Mouse (Mus musculus) spleen, adult 18-20 months (tissue): Measurements from ENCODE around the gene Phactr1.

ENCODE experiments used
- DNase-seq, 2 experiments: peaks; one replicate each; pipeline ENCODE4 v3.0.0; 2022; ENCODE audit warnings: mixed read lengths in 2 of 2

Phactr1 gene

GRCm38 (mm10) chr13:42985806-42986205 lies 305.4 kb downstream of the Phactr1 start:
- DNase-seq = no peak

- no peak for DNase-seq
These were observed 307.6 kb downstream of the Phactr1 start for GRCm38 (mm10) chr13:42987931-42988579.

GRCm38 (mm10) chr13:42989481-42989880 lies 309.1 kb downstream of the Phactr1 start:
- no peak for DNase-seq

- no peak for DNase-seq
These were observed 309.6 kb downstream of the Phactr1 start for GRCm38 (mm10) chr13:42990051-42990450.

GRCm38 (mm10) chr13:42990493-42991111 lies 310.2 kb downstream of the Phactr1 start:
- no peak for DNase-seq

GRCm38 (mm10) chr13:42991164-42991563 lies 310.7 kb downstream of the Phactr1 start:
- DNase-seq = no peak

GRCm38 (mm10) chr13:42992306-42992705 lies 311.9 kb downstream of the Phactr1 start:
- DNase-seq = no peak

GRCm38 (mm10) chr13:42994276-42994675 lies 313.9 kb downstream of the Phactr1 start:
- DNase-seq = no peak

GRCm38 (mm10) chr13:42996188-42996587 lies 315.8 kb downstream of the Phactr1 start:
- DNase-seq = no peak

GRCm38 (mm10) chr13:42999287-42999686 lies 318.9 kb downstream of the Phactr1 start:
- no peak for DNase-seq

- DNase-seq = no peak
These were observed 324.7 kb downstream of the Phactr1 start for GRCm38 (mm10) chr13:43005131-43005579.

- DNase-seq = no peak
These were observed 328.0 kb downstream of the Phactr1 start for GRCm38 (mm10) chr13:43008466-43008865.

- DNase-seq = no peak
These were observed 329.2 kb downstream of the Phactr1 start for GRCm38 (mm10) chr13:43009596-43009995.

GRCm38 (mm10) chr13:43011516-43011915 lies 331.1 kb downstream of the Phactr1 start:
- DNase-seq = no peak

GRCm38 (mm10) chr13:43013984-43014383 lies 333.6 kb downstream of the Phactr1 start:
- DNase-seq = no peak

- no peak for DNase-seq
These were observed 335.3 kb downstream of the Phactr1 start for GRCm38 (mm10) chr13:43015768-43016167.

- no peak for DNase-seq
These were observed 338.4 kb downstream of the Phactr1 start for GRCm38 (mm10) chr13:43018863-43019262.

GRCm38 (mm10) chr13:43021031-43021430 lies 340.6 kb downstream of the Phactr1 start:
- no peak for DNase-seq

GRCm38 (mm10) chr13:43023005-43023404 lies 342.6 kb downstream of the Phactr1 start:
- no peak for DNase-seq

- DNase-seq = no peak
These were observed 347.1 kb downstream of the Phactr1 start for GRCm38 (mm10) chr13:43027568-43027967.

- DNase-seq = no peak
These were observed 349.8 kb downstream of the Phactr1 start for GRCm38 (mm10) chr13:43030222-43030621.

- no peak for DNase-seq
These were observed 352.0 kb downstream of the Phactr1 start for GRCm38 (mm10) chr13:43032451-43032850.

- no peak for DNase-seq
These were observed 356.1 kb downstream of the Phactr1 start for GRCm38 (mm10) chr13:43036510-43036909.

- no peak for DNase-seq
These were observed 362.3 kb downstream of the Phactr1 start for GRCm38 (mm10) chr13:43042766-43043165.

- no peak for DNase-seq
These were observed 368.1 kb downstream of the Phactr1 start for GRCm38 (mm10) chr13:43048553-43048952.
